Mouse (Mus musculus) gastrocnemius, adult 2 months (tissue): ENCODE measurements around the gene C9. TPM values are rescaled to one million over a fixed set of nuclear protein-coding genes. Genes with fewer than 3 reads are reported as not detected.

ENCODE experiments used
- DNase-seq: peaks from one replicate; pipeline ENCODE4 v3.0.0; 2022
- H3K27ac ChIP-seq: fragments of 200-600 bp; 2 replicates; pipeline ENCODE4 v1.8.1; 2022; ENCODE audit warnings: mild to moderate bottlenecking
- H3K4me3 ChIP-seq: fragments of 200-600 bp; 2 replicates; pipeline ENCODE4 v1.8.1; 2022; ENCODE audit warnings: mild to moderate bottlenecking, moderate library complexity
- CTCF ChIP-seq: fragments of 200-600 bp; IDR thresholded peaks from 2 replicates; pipeline ENCODE4 v1.8.1; 2022; ENCODE audit warnings: antibody characterized with exemption, mild to moderate bottlenecking, moderate library complexity
- intact Hi-C: fragments of 180-260 bp; cut with DNase I; formaldehyde crosslinking; loops from one replicate; pipeline ENCODE4 v1.15.1; 2025
- long read RNA-seq, 2 experiments: library from polyadenylated mRNA; stranded (forward); transcript quantifications; one replicate each; pipeline ENCODE4 v2.0.0; 2021
- total RNA-seq, 2 experiments: library from RNA; stranded (reverse); gene quantifications; 2 replicates each; pipeline ENCODE4 v1.2.3; 2021

C9 gene
- not detected for total RNA-seq
- long read RNA-seq, experiment 1 = 0 reads
- long read RNA-seq, experiment 2 = 0 reads

- no peak for TF ChIP-seq CTCF
- intact Hi-C loops = no loop called here
Observed at GRCm38 (mm10) chr15:6445135-6445534, at the start of gene C9. C9 (plus strand) TSS chr15:6445327.

GRCm38 (mm10) chr15:6398211-6398610 lies 46.9 kb upstream of the C9 start:
- H3K27ac ChIP-seq = no peak overlapping the region; the same call in 1 of the 2 replicates
- no peak for TF ChIP-seq CTCF
- intact Hi-C loops = no loop called here
- no peak overlapping the region for H3K4me3 ChIP-seq
- no peak for DNase-seq

More at GRCm38 (mm10) chr15:6445135-6445534, at the start of gene C9:
- no peak within 1 kb of the TSS for H3K4me3 ChIP-seq
- no peak within 1 kb of the TSS for H3K27ac ChIP-seq
- no peak for DNase-seq

- no peak for TF ChIP-seq CTCF
- no peak overlapping the region for H3K4me3 ChIP-seq
- no peak overlapping the region for H3K27ac ChIP-seq
- intact Hi-C loops = no loop called here
- DNase-seq = no peak
Observed at GRCm38 (mm10) chr15:6398881-6399280, 46.2 kb upstream of the C9 start.

GRCm38 (mm10) chr15:6400115-6400514 lies 45.0 kb upstream of the C9 start:
- no peak overlapping the region for H3K27ac ChIP-seq
- no peak for TF ChIP-seq CTCF
- intact Hi-C loops = no loop called here

GRCm38 (mm10) chr15:6402433-6402832 lies 42.7 kb upstream of the C9 start:
- no peak overlapping the region for H3K27ac ChIP-seq
- no peak for TF ChIP-seq CTCF
- no peak for DNase-seq
- intact Hi-C loops = no loop called here
- no peak overlapping the region for H3K4me3 ChIP-seq

More at GRCm38 (mm10) chr15:6400115-6400514, 45.0 kb upstream of the C9 start:
- DNase-seq = no peak
- H3K4me3 ChIP-seq = no peak overlapping the region

- no peak for TF ChIP-seq CTCF
- DNase-seq = no peak
- H3K27ac ChIP-seq = no peak overlapping the region
- H3K4me3 ChIP-seq = no peak overlapping the region
- intact Hi-C loops = no loop called here
Observed at GRCm38 (mm10) chr15:6404172-6404571, 41.0 kb upstream of the C9 start.

- no peak for DNase-seq
- intact Hi-C loops = no loop called here
- TF ChIP-seq CTCF = no peak
- Histone ChIP-seq H3K4me3 (no peak overlapping the region), H3K27ac (peak overlapping the region; percentile 49; the same call in 1 of the 2 replicates)
Observed at GRCm38 (mm10) chr15:6406771-6407170, 38.4 kb upstream of the C9 start.

- Histone ChIP-seq H3K27ac (no peak overlapping the region), H3K4me3 (no peak overlapping the region)
- TF ChIP-seq CTCF = no peak
- no peak for DNase-seq
- intact Hi-C loops = no loop called here
Observed at GRCm38 (mm10) chr15:6409031-6409430, 36.1 kb upstream of the C9 start.

GRCm38 (mm10) chr15:6410161-6410560 lies 35.0 kb upstream of the C9 start:
- H3K27ac ChIP-seq = no peak overlapping the region
- TF ChIP-seq CTCF = no peak
- no peak for DNase-seq
- H3K4me3 ChIP-seq = no peak overlapping the region
- intact Hi-C loops = no loop called here

- TF ChIP-seq CTCF = no peak
- DNase-seq = no peak
- H3K27ac ChIP-seq = peak overlapping the region; percentile 46; the same call in 1 of the 2 replicates
Observed at GRCm38 (mm10) chr15:6411334-6411733, 33.8 kb upstream of the C9 start.

GRCm38 (mm10) chr15:6415317-6415716 lies 29.8 kb upstream of the C9 start:
- intact Hi-C loops = no loop called here
- Histone ChIP-seq H3K4me3 (no peak overlapping the region), H3K27ac (no peak overlapping the region)
- DNase-seq = no peak
- no peak for TF ChIP-seq CTCF

More at GRCm38 (mm10) chr15:6411334-6411733, 33.8 kb upstream of the C9 start:
- H3K4me3 ChIP-seq = no peak overlapping the region
- intact Hi-C loops = no loop called here

- Histone ChIP-seq H3K27ac (no peak overlapping the region), H3K4me3 (no peak overlapping the region)
- DNase-seq = no peak
- intact Hi-C loops = no loop called here
- no peak for TF ChIP-seq CTCF
Observed at GRCm38 (mm10) chr15:6431777-6432176, 13.3 kb upstream of the C9 start.

- no peak overlapping the region for H3K4me3 ChIP-seq
- intact Hi-C loops = no loop called here
- no peak overlapping the region for H3K27ac ChIP-seq
- TF ChIP-seq CTCF = no peak
- DNase-seq = no peak
Observed at GRCm38 (mm10) chr15:6432411-6432810, 12.7 kb upstream of the C9 start.

GRCm38 (mm10) chr15:6435281-6435680 lies 9.8 kb upstream of the C9 start:
- no peak for DNase-seq
- Histone ChIP-seq H3K27ac (no peak overlapping the region), H3K4me3 (no peak overlapping the region)
- intact Hi-C loops = no loop called here
- no peak for TF ChIP-seq CTCF

- DNase-seq = peak; percentile 61
- no peak overlapping the region for H3K27ac ChIP-seq
- peak; percentile 91 for TF ChIP-seq CTCF
- intact Hi-C loops = loop anchor here (1.0 kb wide), 1 partner anchor 197 kb away; no protein-coding TSS in a partner anchor
- no peak overlapping the region for H3K4me3 ChIP-seq
Observed at GRCm38 (mm10) chr15:6435773-6436172, 9.4 kb upstream of the C9 start.
